Mouse (Mus musculus) kidney, adult 2 months (tissue): ENCODE measurements at regions not wholly inside any gene's neighbourhood (a gene's known extent, or its start where the extent isn't known, plus 50 kb on each side); places are given as distances from the start of the nearest gene placed in this dataset.

Source experiments
- CTCF ChIP-seq: fragments of 200-500 bp; conservative IDR thresholded peaks from 2 replicates; pipeline ENCODE4 v1.5.1; 2011; ENCODE audit warnings: low read depth, mild to moderate bottlenecking, control low read depth, low read length, moderate library complexity, mixed read lengths; ENCODE audit not compliant: insufficient read depth, insufficient read length
- POLR2A ChIP-seq: fragments of 200-500 bp; IDR thresholded peaks from one replicate; pipeline ENCODE4 v1.6.1; 2011; ENCODE audit warnings: low read depth, low read length, control low read depth

- TF ChIP-seq CTCF = no peak
- no peak for TF ChIP-seq POLR2A
These were observed 144.6 kb upstream of the Fst start for GRCm38 (mm10) chr13:114603341-114603740.
